Mouse (Mus musculus) layer of hippocampus, adult 2 months (tissue): ENCODE measurements around the gene Rad1. TPM values are rescaled to one million over a fixed set of nuclear protein-coding genes. Genes with fewer than 3 reads are reported as not detected.

Experiments used
- DNase-seq, 2 experiments: peaks; one replicate each; pipeline ENCODE4 v3.0.0; 2022; ENCODE audit warnings: low spot score in 2 of 2
- H3K27ac ChIP-seq: fragments of 200-600 bp; 2 replicates; pipeline ENCODE4 v1.8.1; 2022
- H3K4me3 ChIP-seq: fragments of 200-600 bp; 2 replicates; pipeline ENCODE4 v1.8.1; 2022; ENCODE audit warnings: mild to moderate bottlenecking
- CTCF ChIP-seq: fragments of 200-600 bp; conservative IDR thresholded peaks from 2 replicates; pipeline ENCODE4 v1.8.1; 2022; ENCODE audit warnings: antibody characterized with exemption, mild to moderate bottlenecking, moderate library complexity
- total RNA-seq, 2 experiments: library from RNA; stranded (reverse); gene quantifications; 2 replicates each; pipeline ENCODE4 v1.2.3; 2021

Rad1 gene
- total RNA-seq, 2 experiments from 2014 or later: 11.5 to 14.1 TPM

GRCm38 (mm10) chr15:10535969-10536368 is 50.2 kb downstream of the Rad1 start:
- TF ChIP-seq CTCF: no peak
- DNase-seq: no peak
- Histone ChIP-seq H3K4me3 (no peak overlapping the region), H3K27ac (no peak overlapping the region)

- no peak overlapping the region for H3K4me3 ChIP-seq
- H3K27ac ChIP-seq: no peak overlapping the region
- DNase-seq: no peak
- no peak for TF ChIP-seq CTCF
Observed at GRCm38 (mm10) chr15:10540271-10541088, 54.7 kb downstream of the Rad1 start.

Other genes with a start within 250 kb of the Rad1 start
- gene Gm21973, start 160.6 kb upstream of the Rad1 start, total RNA-seq: not detected
- not detected for gene Agxt2, start 127.5 kb upstream of the Rad1 start, total RNA-seq
- 10 to 100 TPM; 22.2 to 25.6 TPM for gene Dnajc21, start 15.5 kb upstream of the Rad1 start, total RNA-seq
- 10 to 100 TPM; 18.7 to 20.7 TPM for gene Brix1, start 71 bp upstream of the Rad1 start, total RNA-seq
- gene Ttc23l, start 72.7 kb downstream of the Rad1 start, total RNA-seq: not detected
- 1 to 10 TPM; 4.1 to 4.4 TPM for gene Rai14, start 228.6 kb downstream of the Rad1 start, total RNA-seq